In the genomic region with DNA sequence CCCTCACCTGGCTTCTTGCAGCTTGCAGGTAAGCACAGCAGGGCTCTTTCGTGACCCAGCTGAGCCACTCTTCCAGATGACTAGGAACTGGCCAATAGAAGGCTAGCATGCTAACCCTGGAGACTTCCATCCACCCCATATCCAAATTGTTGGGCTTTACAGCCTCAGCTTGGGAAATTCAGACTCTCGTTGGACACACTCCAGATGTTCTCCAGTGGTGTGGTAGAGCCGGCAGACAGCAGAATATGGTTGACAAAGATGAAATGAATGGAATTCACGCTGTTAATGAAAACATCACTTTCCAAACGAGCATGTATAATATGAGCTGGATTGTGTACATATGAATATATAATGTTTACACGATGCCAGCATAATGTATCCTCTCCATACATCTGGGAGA, we compare ENCODE assay signal across 11 mouse cellular contexts.
"Had no signal": no experiment of that assay in that cellular context is flagged by ENCODE, and none has a peak within 500 bp of the region (broad histone marks: within the 10 kb centered on the region; RNA-seq: fewer than 3 reads in every experiment).

No protein-coding gene starts in this region.

- H3K4me2 ChIP-seq: limb, embryonic 13.5 days; liver, embryonic 11.5 days; liver, embryonic 15.5 days; midbrain, embryonic 13.5 days had no signal

- DNase-seq: kidney, adult 9 months; kidney, postnatal 14 days; layer of hippocampus, postnatal 36 days; right cerebral cortex, postnatal 14 days; thymus, adult 2 months; thymus, postnatal 25 days had no signal

- H3K27ac ChIP-seq: limb, embryonic 13.5 days; liver, embryonic 15.5 days; midbrain, embryonic 13.5 days had no signal

- H3K9ac ChIP-seq: limb, embryonic 13.5 days; liver, embryonic 15.5 days; midbrain, embryonic 13.5 days had no signal

- H3K36me3 ChIP-seq: liver, embryonic 15.5 days had no signal

- H3K4me3 ChIP-seq: limb, embryonic 13.5 days; liver, embryonic 15.5 days; midbrain, embryonic 13.5 days had no signal

- H3K4me1 ChIP-seq: liver, embryonic 15.5 days had no signal

- H3K9me3 ChIP-seq: limb, embryonic 13.5 days; liver, embryonic 15.5 days; midbrain, embryonic 13.5 days had no signal

- H3K27me3 ChIP-seq: limb, embryonic 13.5 days; liver, embryonic 15.5 days; midbrain, embryonic 13.5 days had no signal

- ATAC-seq: intestine, postnatal 0 days; midbrain, embryonic 13.5 days had no signal
